Mouse (Mus musculus): ENCODE results near the gene Fam185a. TPM values are rescaled to one million over a fixed set of nuclear protein-coding genes. Genes with fewer than 3 reads are reported as not detected.

Fam185a gene
- polyA plus RNA-seq, 1 experiment from 2014 or later: 1.7 TPM

DNA sequence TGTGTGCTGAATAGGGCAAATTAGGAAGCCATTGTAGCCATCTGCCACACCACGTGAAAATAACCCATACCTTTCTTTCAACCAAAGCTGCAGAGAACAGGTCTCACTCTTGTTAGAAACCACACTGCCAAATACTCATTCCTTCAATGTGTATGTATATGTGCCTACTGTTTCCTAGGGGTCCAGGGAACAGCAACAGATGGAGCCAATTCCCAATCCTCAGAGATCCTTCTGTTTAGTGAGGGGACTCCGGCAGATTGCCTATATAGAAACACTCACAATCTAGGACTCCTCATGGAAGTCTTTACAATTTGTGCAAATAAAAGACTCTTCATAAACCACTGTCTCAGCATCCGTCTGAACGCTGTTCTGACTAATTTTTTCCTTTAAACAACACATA is 93.4 kb downstream of the Fam185a start:
- H3K27me3 ChIP-seq (replicated peaks; ENCODE audit: insufficient read depth, low read length): no peaks in the 10 kb centered on the region
- no peak overlapping the region for H3K4me3 ChIP-seq (ENCODE audit: low read depth, low read length)
- no peaks in the 10 kb centered on the region for H3K9me3 ChIP-seq (ENCODE audit: low read length)
- H3K9ac ChIP-seq (replicated peaks; ENCODE audit: low read depth): no peak overlapping the region
- DNase-seq (ENCODE audit: low spot score): no peak
- ATAC-seq: no peak
- no peaks in the 10 kb centered on the region for H3K36me3 ChIP-seq (ENCODE audit: insufficient read depth, low read length)
- 83% methylated on average over 4 of the region's 4 CpGs for WGBS
- no peak for TF ChIP-seq EP300 (IDR thresholded peaks at IDR 0.05)
- no peak for TF ChIP-seq CTCF (IDR thresholded peaks at IDR 0.05)
- H3K4me2 ChIP-seq (replicated peaks; ENCODE audit: low read depth, low read length): no peak overlapping the region
- no peaks in the 10 kb centered on the region for H3K4me1 ChIP-seq (ENCODE audit: insufficient read depth, low read depth, low read length)
- no peak overlapping the region for H3K27ac ChIP-seq (ENCODE audit: low read length)

DNA sequence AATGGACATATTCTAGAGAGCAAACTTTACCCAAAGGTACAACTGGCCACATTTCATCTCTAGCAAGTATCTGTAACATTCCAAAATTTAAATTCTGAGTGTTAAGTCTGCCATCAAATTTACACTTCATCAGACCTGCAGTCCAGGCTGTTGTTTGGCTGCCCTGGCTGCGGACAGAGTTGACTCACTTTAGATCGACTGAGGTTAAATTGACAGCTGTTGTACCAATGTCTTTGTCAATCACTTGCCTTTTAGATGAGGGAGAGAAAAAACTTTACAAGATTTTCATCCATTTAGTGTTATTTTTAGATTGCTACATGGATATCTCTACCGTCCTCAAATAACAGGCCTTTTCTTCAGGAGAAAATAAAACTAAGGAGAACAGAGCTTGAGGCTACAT is 94.4 kb downstream of the Fam185a start:
- H3K4me2 ChIP-seq (replicated peaks; ENCODE audit: low read depth, low read length): no peak overlapping the region
- ATAC-seq: no peak
- no peak overlapping the region for H3K9ac ChIP-seq (replicated peaks; ENCODE audit: low read depth)
- WGBS: 77% methylated on average over 3 of the region's 3 CpGs
- DNase-seq (ENCODE audit: low spot score): no peak
- H3K27ac ChIP-seq (ENCODE audit: low read length): no peak overlapping the region
- H3K36me3 ChIP-seq (ENCODE audit: insufficient read depth, low read length): no peaks in the 10 kb centered on the region
- no peak overlapping the region for H3K4me3 ChIP-seq (ENCODE audit: low read depth, low read length)
- no peaks in the 10 kb centered on the region for H3K27me3 ChIP-seq (replicated peaks; ENCODE audit: insufficient read depth, low read length)
- TF ChIP-seq EP300 (IDR thresholded peaks at IDR 0.05) (no peak), CTCF (IDR thresholded peaks at IDR 0.05) (no peak)
- H3K4me1 ChIP-seq (ENCODE audit: insufficient read depth, low read depth, low read length): no peaks in the 10 kb centered on the region
- no peaks in the 10 kb centered on the region for H3K9me3 ChIP-seq (ENCODE audit: low read length)

GRCm38 (mm10) chr5:21526835-21527485 is 102.2 kb downstream of the Fam185a start:
- no peak for DNase-seq (ENCODE audit: low spot score)
- 0 out of 2 replicates have a peak overlapping the region, but pooled peaks have one; percentile 11 for H3K4me2 ChIP-seq (replicated peaks; ENCODE audit: low read depth, low read length)
- H3K36me3 ChIP-seq (ENCODE audit: insufficient read depth, low read length): no peaks in the 10 kb centered on the region
- H3K27me3 ChIP-seq (replicated peaks; ENCODE audit: insufficient read depth, low read length): no peaks in the 10 kb centered on the region
- 56% methylated on average over 11 of the region's 11 CpGs for WGBS
- no peaks in the 10 kb centered on the region for H3K9me3 ChIP-seq (ENCODE audit: low read length)
- H3K4me3 ChIP-seq (ENCODE audit: low read depth, low read length): no peak overlapping the region
- peak overlapping the region; percentile 81 for H3K27ac ChIP-seq (ENCODE audit: low read length)
- TF ChIP-seq EP300 (IDR thresholded peaks at IDR 0.05) (no peak), CTCF (IDR thresholded peaks at IDR 0.05) (no peak)
- H3K4me1 ChIP-seq (ENCODE audit: insufficient read depth, low read depth, low read length): peaks cover 7% of the 10 kb centered on the region; the same call in 1 of the 2 replicates
- no peak overlapping the region for H3K9ac ChIP-seq (replicated peaks; ENCODE audit: low read depth)
- 0 out of 2 replicates have a peak, but pooled peaks have one; percentile 5 for ATAC-seq

DNA sequence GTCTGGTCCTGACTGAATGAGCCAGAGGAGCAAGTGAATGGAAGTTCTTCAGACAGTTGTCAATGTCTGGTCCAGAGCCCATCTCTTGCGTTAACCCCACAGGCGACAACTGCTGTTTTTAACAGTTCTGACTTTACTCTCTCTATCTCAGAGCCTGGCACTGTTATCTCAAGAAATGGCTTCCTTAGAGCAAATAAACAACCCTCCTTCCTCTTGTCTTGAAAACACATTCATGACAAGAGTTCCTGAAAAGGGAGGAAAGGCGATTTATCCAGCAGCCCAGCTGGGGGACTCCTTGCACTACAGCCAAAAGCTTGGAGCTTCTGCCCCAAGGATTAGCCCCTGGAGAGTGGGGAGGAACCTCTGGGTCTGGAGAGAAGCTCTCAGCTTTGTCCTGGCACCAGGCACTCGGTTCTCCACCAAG is 102.7 kb downstream of the Fam185a start:
- Histone ChIP-seq H3K27me3 (replicated peaks; ENCODE audit: insufficient read depth, low read length) (no peaks in the 10 kb centered on the region), H3K9ac (replicated peaks; ENCODE audit: low read depth) (no peak overlapping the region), H3K27ac (ENCODE audit: low read length) (peak overlapping the region; percentile 81), H3K4me3 (ENCODE audit: low read depth, low read length) (no peak overlapping the region), H3K36me3 (ENCODE audit: insufficient read depth, low read length) (no peaks in the 10 kb centered on the region), H3K9me3 (ENCODE audit: low read length) (no peaks in the 10 kb centered on the region), H3K4me2 (replicated peaks; ENCODE audit: low read depth, low read length) (0 out of 2 replicates have a peak overlapping the region, but pooled peaks have one; percentile 11), H3K4me1 (ENCODE audit: insufficient read depth, low read depth, low read length) (peaks cover 7% of the 10 kb centered on the region; the same call in 1 of the 2 replicates)
- DNase-seq (ENCODE audit: low spot score) (peak; percentile 58), ATAC-seq (peak; percentile 60)
- TF ChIP-seq EP300 (IDR thresholded peaks at IDR 0.05) (no peak), CTCF (IDR thresholded peaks at IDR 0.05) (0 out of 2 replicates have a peak, but pooled peaks have one; percentile 15)
- 39% methylated on average over 4 of the region's 4 CpGs for WGBS

GRCm38 (mm10) chr5:21528068-21528842 is 103.5 kb downstream of the Fam185a start:
- DNase-seq (ENCODE audit: low spot score) (peak; percentile 86), ATAC-seq (peak; percentile 91)
- TF ChIP-seq CTCF (IDR thresholded peaks at IDR 0.05) (no peak), EP300 (IDR thresholded peaks at IDR 0.05) (no peak)
- no peaks in the 10 kb centered on the region for H3K36me3 ChIP-seq (ENCODE audit: insufficient read depth, low read length)
- WGBS: 63% methylated on average over 15 of the region's 15 CpGs
- H3K4me2 ChIP-seq (replicated peaks; ENCODE audit: low read depth, low read length): no peak overlapping the region
- H3K4me1 ChIP-seq (ENCODE audit: insufficient read depth, low read depth, low read length): peaks cover 7% of the 10 kb centered on the region; the same call in 1 of the 2 replicates
- H3K9me3 ChIP-seq (ENCODE audit: low read length): no peaks in the 10 kb centered on the region
- H3K4me3 ChIP-seq (ENCODE audit: low read depth, low read length): no peak overlapping the region
- H3K27me3 ChIP-seq (replicated peaks; ENCODE audit: insufficient read depth, low read length): no peaks in the 10 kb centered on the region
- H3K9ac ChIP-seq (replicated peaks; ENCODE audit: low read depth): no peak overlapping the region
- H3K27ac ChIP-seq (ENCODE audit: low read length): peak overlapping the region; percentile 81

GRCm38 (mm10) chr5:21529110-21529720 is 104.5 kb downstream of the Fam185a start:
- DNase-seq (ENCODE audit: low spot score): no peak
- 76% methylated on average over 8 of the region's 8 CpGs for WGBS
- no peak for TF ChIP-seq CTCF (IDR thresholded peaks at IDR 0.05)
- no peak for TF ChIP-seq EP300 (IDR thresholded peaks at IDR 0.05)

More at GRCm38 (mm10) chr5:21529110-21529720, 104.5 kb downstream of the Fam185a start:
- H3K4me2 ChIP-seq (replicated peaks; ENCODE audit: low read depth, low read length): no peak overlapping the region
- peak; percentile 21; the same call in 1 of the 2 replicates for ATAC-seq
- H3K4me3 ChIP-seq (ENCODE audit: low read depth, low read length): no peak overlapping the region
- no peaks in the 10 kb centered on the region for H3K36me3 ChIP-seq (ENCODE audit: insufficient read depth, low read length)
- H3K4me1 ChIP-seq (ENCODE audit: insufficient read depth, low read depth, low read length): peaks cover 7% of the 10 kb centered on the region; the same call in 1 of the 2 replicates
- no peaks in the 10 kb centered on the region for H3K27me3 ChIP-seq (replicated peaks; ENCODE audit: insufficient read depth, low read length)
- H3K9me3 ChIP-seq (ENCODE audit: low read length): no peaks in the 10 kb centered on the region
- no peak overlapping the region for H3K9ac ChIP-seq (replicated peaks; ENCODE audit: low read depth)
- H3K27ac ChIP-seq (ENCODE audit: low read length): no peak overlapping the region

Other genes starting within 250 kb of the Fam185a start
- gene Gsap, start 238.7 kb upstream of the Fam185a start, polyA plus RNA-seq (2015; fragmentation: Nextera tagmentation; extraction: Ambion mirVana): 44.6 and 44.9 TPM in 2 replicates
- gene Fgl2, start 52.3 kb upstream of the Fam185a start, polyA plus RNA-seq (2015; fragmentation: Nextera tagmentation; extraction: Ambion mirVana): 8.7 and 10.5 TPM in 2 replicates
- gene Ccdc146, start 281 bp upstream of the Fam185a start, polyA plus RNA-seq (2015; fragmentation: Nextera tagmentation; extraction: Ambion mirVana): 3.4 and 6.0 TPM in 2 replicates
- gene Lrrc17, start 118.6 kb downstream of the Fam185a start, polyA plus RNA-seq (2015; fragmentation: Nextera tagmentation; extraction: Ambion mirVana): 33.5 and 35.7 TPM in 2 replicates
- gene Fbxl13, start 220.7 kb downstream of the Fam185a start, polyA plus RNA-seq (2015; fragmentation: Nextera tagmentation; extraction: Ambion mirVana): 1.1 and 1.2 TPM in 2 replicates
- 30.1 and 33.4 TPM in 2 replicates for gene Armc10, start 220.9 kb downstream of the Fam185a start, polyA plus RNA-seq (2015; fragmentation: Nextera tagmentation; extraction: Ambion mirVana)

All from lung, postnatal 0 days (tissue).